Mouse (Mus musculus): ENCODE data around the gene Lpcat1. TPM values are rescaled to one million over a fixed set of nuclear protein-coding genes. Genes with fewer than 3 reads are reported as not detected.
A peak's percentile ranks its signal among the peaks of the same experiment; 100 is the strongest.

Lpcat1 gene
- polyA plus RNA-seq, 1 experiment from 2014 or later: 47.7 TPM

GRCm38 (mm10) chr13:73509869-73510268 is 42.9 kb downstream of the Lpcat1 start:
- no peak for DNase-seq (ENCODE audit: low spot score)
- Histone ChIP-seq H3K9ac (ENCODE audit: low read length) (no peak overlapping the region), H3K9me3 (ENCODE audit: control insufficient read depth, low read length) (no peaks in the 10 kb centered on the region), H3K27ac (replicated peaks; ENCODE audit: low read depth, low read length) (no peak overlapping the region), H3K4me1 (ENCODE audit: control insufficient read depth, insufficient read depth, low read length) (no peaks in the 10 kb centered on the region), H3K4me3 (ENCODE audit: low read depth, low read length) (no peak overlapping the region), H3K36me3 (ENCODE audit: control insufficient read depth, insufficient read depth, low read length) (peaks cover 34% of the 10 kb centered on the region), H3K27me3 (ENCODE audit: control insufficient read depth, insufficient read depth, low read length) (no peaks in the 10 kb centered on the region), H3K4me2 (ENCODE audit: low read depth, severe bottlenecking) (no peak overlapping the region)
- ATAC-seq (ENCODE audit: insufficient number of reproducible peaks, low FRiP score, low TSS enrichment, low read depth): no peak
- WGBS: 82% methylated on average over 6 of the region's 6 CpGs

- H3K4me2 ChIP-seq (ENCODE audit: low read depth, severe bottlenecking): no peak overlapping the region
- H3K27ac ChIP-seq (replicated peaks; ENCODE audit: low read depth, low read length): no peak overlapping the region
- no peaks in the 10 kb centered on the region for H3K27me3 ChIP-seq (ENCODE audit: control insufficient read depth, insufficient read depth, low read length)
- H3K4me3 ChIP-seq (ENCODE audit: low read depth, low read length): no peak overlapping the region
- H3K9me3 ChIP-seq (ENCODE audit: control insufficient read depth, low read length): no peaks in the 10 kb centered on the region
- ATAC-seq (ENCODE audit: insufficient number of reproducible peaks, low FRiP score, low TSS enrichment, low read depth) (no peak; the same call in 1 of the 2 replicates), DNase-seq (ENCODE audit: low spot score) (peak; percentile 89)
- H3K9ac ChIP-seq (ENCODE audit: low read length): no peak overlapping the region
- peaks cover 35% of the 10 kb centered on the region for H3K36me3 ChIP-seq (ENCODE audit: control insufficient read depth, insufficient read depth, low read length)
- WGBS: 62% methylated on average over 13 of the region's 13 CpGs
- no peaks in the 10 kb centered on the region for H3K4me1 ChIP-seq (ENCODE audit: control insufficient read depth, insufficient read depth, low read length)
These were observed 46.0 kb downstream of the Lpcat1 start for GRCm38 (mm10) chr13:73512776-73513673.

GRCm38 (mm10) chr13:73516886-73517285 is 49.9 kb downstream of the Lpcat1 start:
- Histone ChIP-seq H3K9ac (ENCODE audit: low read length) (no peak overlapping the region), H3K27ac (replicated peaks; ENCODE audit: low read depth, low read length) (no peak overlapping the region), H3K4me2 (ENCODE audit: low read depth, severe bottlenecking) (no peak overlapping the region), H3K9me3 (ENCODE audit: control insufficient read depth, low read length) (no peaks in the 10 kb centered on the region), H3K4me1 (ENCODE audit: control insufficient read depth, insufficient read depth, low read length) (no peaks in the 10 kb centered on the region), H3K4me3 (ENCODE audit: low read depth, low read length) (no peak overlapping the region), H3K27me3 (ENCODE audit: control insufficient read depth, insufficient read depth, low read length) (no peaks in the 10 kb centered on the region), H3K36me3 (ENCODE audit: control insufficient read depth, insufficient read depth, low read length) (peaks cover 22% of the 10 kb centered on the region)
- WGBS: 71% methylated on average over 4 of the region's 4 CpGs
- ATAC-seq (ENCODE audit: insufficient number of reproducible peaks, low FRiP score, low TSS enrichment, low read depth): no peak
- no peak for DNase-seq (ENCODE audit: low spot score)

GRCm38 (mm10) chr13:73533716-73534115 is 66.7 kb downstream of the Lpcat1 start:
- no peak overlapping the region for H3K4me3 ChIP-seq (ENCODE audit: low read depth, low read length)
- H3K36me3 ChIP-seq (ENCODE audit: control insufficient read depth, insufficient read depth, low read length): no peaks in the 10 kb centered on the region
- ATAC-seq (ENCODE audit: insufficient number of reproducible peaks, low FRiP score, low TSS enrichment, low read depth): no peak
- 91% methylated on average over 3 of the region's 3 CpGs for WGBS
- no peak overlapping the region for H3K9ac ChIP-seq (ENCODE audit: low read length)
- peaks cover 36% of the 10 kb centered on the region for H3K27me3 ChIP-seq (ENCODE audit: control insufficient read depth, insufficient read depth, low read length)
- H3K4me1 ChIP-seq (ENCODE audit: control insufficient read depth, insufficient read depth, low read length): no peaks in the 10 kb centered on the region; the same call in 1 of the 2 replicates
- H3K9me3 ChIP-seq (ENCODE audit: control insufficient read depth, low read length): no peaks in the 10 kb centered on the region
- H3K4me2 ChIP-seq (ENCODE audit: low read depth, severe bottlenecking): no peak overlapping the region
- H3K27ac ChIP-seq (replicated peaks; ENCODE audit: low read depth, low read length): no peak overlapping the region
- DNase-seq (ENCODE audit: low spot score): no peak

GRCm38 (mm10) chr13:73535287-73535686 is 68.3 kb downstream of the Lpcat1 start:
- H3K9ac ChIP-seq (ENCODE audit: low read length): no peak overlapping the region
- 53% methylated on average over 3 of the region's 3 CpGs for WGBS
- no peak overlapping the region for H3K27ac ChIP-seq (replicated peaks; ENCODE audit: low read depth, low read length)
- no peaks in the 10 kb centered on the region for H3K9me3 ChIP-seq (ENCODE audit: control insufficient read depth, low read length)
- ATAC-seq (ENCODE audit: insufficient number of reproducible peaks, low FRiP score, low TSS enrichment, low read depth): no peak
- H3K4me3 ChIP-seq (ENCODE audit: low read depth, low read length): no peak overlapping the region
- no peaks in the 10 kb centered on the region; the same call in 1 of the 2 replicates for H3K4me1 ChIP-seq (ENCODE audit: control insufficient read depth, insufficient read depth, low read length)
- no peaks in the 10 kb centered on the region for H3K36me3 ChIP-seq (ENCODE audit: control insufficient read depth, insufficient read depth, low read length)
- no peak for DNase-seq (ENCODE audit: low spot score)
- no peak overlapping the region for H3K4me2 ChIP-seq (ENCODE audit: low read depth, severe bottlenecking)
- H3K27me3 ChIP-seq (ENCODE audit: control insufficient read depth, insufficient read depth, low read length): peaks cover 36% of the 10 kb centered on the region

GRCm38 (mm10) chr13:73536403-73536821 is 69.4 kb downstream of the Lpcat1 start, which contains the start of gene Slc6a3:
Slc6a3 (plus strand) TSS chr13:73536747.
- ATAC-seq (ENCODE audit: insufficient number of reproducible peaks, low FRiP score, low TSS enrichment, low read depth) (no peak), DNase-seq (ENCODE audit: low spot score) (peak; percentile 57)
- H3K9me3 ChIP-seq (ENCODE audit: control insufficient read depth, low read length): no peaks in the 10 kb centered on the region
- no peaks in the 10 kb centered on the region; the same call in 1 of the 2 replicates for H3K4me1 ChIP-seq (ENCODE audit: control insufficient read depth, insufficient read depth, low read length)
- no peak within 1 kb of the TSS for H3K27ac ChIP-seq (replicated peaks; ENCODE audit: low read depth, low read length)
- 2% methylated on average over 26 of the region's 26 CpGs for WGBS
- peaks cover 36% of the 10 kb centered on the region for H3K27me3 ChIP-seq (ENCODE audit: control insufficient read depth, insufficient read depth, low read length)
- peak within 1 kb of the TSS; percentile 72 for H3K4me2 ChIP-seq (ENCODE audit: low read depth, severe bottlenecking)
- H3K9ac ChIP-seq (ENCODE audit: low read length): no peak within 1 kb of the TSS
- peak within 1 kb of the TSS; percentile 32 for H3K4me3 ChIP-seq (ENCODE audit: low read depth, low read length)
- no peaks in the 10 kb centered on the region for H3K36me3 ChIP-seq (ENCODE audit: control insufficient read depth, insufficient read depth, low read length)

- Histone ChIP-seq H3K9me3 (ENCODE audit: control insufficient read depth, low read length) (no peaks in the 10 kb centered on the region; the same call in 1 of the 2 replicates), H3K4me2 (ENCODE audit: low read depth, severe bottlenecking) (peak overlapping the region; percentile 72), H3K27ac (replicated peaks; ENCODE audit: low read depth, low read length) (no peak overlapping the region), H3K4me1 (ENCODE audit: control insufficient read depth, insufficient read depth, low read length) (no peaks in the 10 kb centered on the region; the same call in 1 of the 2 replicates), H3K4me3 (ENCODE audit: low read depth, low read length) (peak overlapping the region; percentile 32), H3K27me3 (ENCODE audit: control insufficient read depth, insufficient read depth, low read length) (peaks cover 36% of the 10 kb centered on the region), H3K9ac (ENCODE audit: low read length) (no peak overlapping the region), H3K36me3 (ENCODE audit: control insufficient read depth, insufficient read depth, low read length) (no peaks in the 10 kb centered on the region)
- ATAC-seq (ENCODE audit: insufficient number of reproducible peaks, low FRiP score, low TSS enrichment, low read depth) (no peak), DNase-seq (ENCODE audit: low spot score) (no peak)
- 23% methylated on average over 13 of the region's 13 CpGs for WGBS
These were observed 69.8 kb downstream of the Lpcat1 start for GRCm38 (mm10) chr13:73536824-73537223.

GRCm38 (mm10) chr13:73564201-73564600 is 97.2 kb downstream of the Lpcat1 start:
- Histone ChIP-seq H3K4me1 (ENCODE audit: control insufficient read depth, insufficient read depth, low read length) (no peaks in the 10 kb centered on the region), H3K4me2 (ENCODE audit: low read depth, severe bottlenecking) (no peak overlapping the region), H3K9ac (ENCODE audit: low read length) (no peak overlapping the region), H3K36me3 (ENCODE audit: control insufficient read depth, insufficient read depth, low read length) (no peaks in the 10 kb centered on the region), H3K27ac (replicated peaks; ENCODE audit: low read depth, low read length) (no peak overlapping the region), H3K27me3 (ENCODE audit: control insufficient read depth, insufficient read depth, low read length) (no peaks in the 10 kb centered on the region), H3K9me3 (ENCODE audit: control insufficient read depth, low read length) (no peaks in the 10 kb centered on the region), H3K4me3 (ENCODE audit: low read depth, low read length) (no peak overlapping the region)
- no peak for ATAC-seq (ENCODE audit: insufficient number of reproducible peaks, low FRiP score, low TSS enrichment, low read depth)
- DNase-seq (ENCODE audit: low spot score): no peak
- WGBS: 90% methylated on average over 5 of the region's 5 CpGs

Data from limb, embryonic 11.5 days (tissue).